Mouse (Mus musculus) thymus, adult 2 months (tissue): ENCODE data around the gene Theg. TPM values are rescaled to one million over a fixed set of nuclear protein-coding genes. Genes with fewer than 3 reads are reported as not detected.

Experiments
- DNase-seq: peaks from one replicate; pipeline ENCODE4 v3.0.0; 2021
- H3K27ac ChIP-seq: fragments of 200-500 bp; 2 replicates; pipeline ENCODE4 v1.5.1; 2012; ENCODE audit warnings: low read length, control low read depth; ENCODE audit not compliant: control insufficient read depth, insufficient read depth
- H3K27me3 ChIP-seq: fragments of 200-500 bp; 2 replicates; pipeline ENCODE4 v1.6.1; 2012; ENCODE audit warnings: mild to moderate bottlenecking, low read length, moderate library complexity, mixed read lengths; ENCODE audit not compliant: control insufficient read depth, insufficient read depth
- H3K36me3 ChIP-seq: fragments of 200-500 bp; 2 replicates; pipeline ENCODE4 v1.6.1; 2012; ENCODE audit warnings: mild to moderate bottlenecking, low read length, moderate library complexity; ENCODE audit not compliant: control insufficient read depth, insufficient read depth
- H3K4me1 ChIP-seq: fragments of 200-500 bp; replicated peaks from 2 replicates; pipeline ENCODE4 v1.6.1; 2012; ENCODE audit warnings: low read length; ENCODE audit not compliant: control insufficient read depth, insufficient read depth
- H3K4me3 ChIP-seq: fragments of 200-500 bp; 2 replicates; pipeline ENCODE4 v1.5.1; 2012; ENCODE audit warnings: mild to moderate bottlenecking, low read length, control low read depth, moderate library complexity; ENCODE audit not compliant: control insufficient read depth, insufficient read depth
- CTCF ChIP-seq: fragments of 200-500 bp; IDR thresholded peaks from 2 replicates; pipeline ENCODE4 v1.5.1; 2012; ENCODE audit warnings: mild to moderate bottlenecking, control low read depth, low read length, moderate library complexity, borderline replicate concordance; ENCODE audit not compliant: control insufficient read depth, poor library complexity, insufficient read depth; ENCODE audit errors: extremely low read depth
- POLR2A ChIP-seq: fragments of 200-500 bp; IDR thresholded peaks from 2 replicates; pipeline ENCODE4 v1.6.1; 2012; ENCODE audit warnings: mild to moderate bottlenecking, low read length, control low read depth, moderate library complexity; ENCODE audit not compliant: control insufficient read depth, poor library complexity, insufficient read depth; ENCODE audit errors: extremely low read depth
- WGBS: fragments of 180-500 bp; shearing (Covaris S2); methylation state at CpG from one replicate; pipeline ENCODE4 v1.1.7; 2018; 5-methylcytosine and 5-hydroxymethylcytosine counted together
- polyA plus RNA-seq: library from polyadenylated mRNA; depleted of rRNA; stranded (reverse); fragments of >200 nt; gene quantifications from 2 replicates; pipeline ENCODE4 v1.2.3, GENCODE M21; 2012

Theg gene
- polyA plus RNA-seq, 1 experiment, result not detected

DNA sequence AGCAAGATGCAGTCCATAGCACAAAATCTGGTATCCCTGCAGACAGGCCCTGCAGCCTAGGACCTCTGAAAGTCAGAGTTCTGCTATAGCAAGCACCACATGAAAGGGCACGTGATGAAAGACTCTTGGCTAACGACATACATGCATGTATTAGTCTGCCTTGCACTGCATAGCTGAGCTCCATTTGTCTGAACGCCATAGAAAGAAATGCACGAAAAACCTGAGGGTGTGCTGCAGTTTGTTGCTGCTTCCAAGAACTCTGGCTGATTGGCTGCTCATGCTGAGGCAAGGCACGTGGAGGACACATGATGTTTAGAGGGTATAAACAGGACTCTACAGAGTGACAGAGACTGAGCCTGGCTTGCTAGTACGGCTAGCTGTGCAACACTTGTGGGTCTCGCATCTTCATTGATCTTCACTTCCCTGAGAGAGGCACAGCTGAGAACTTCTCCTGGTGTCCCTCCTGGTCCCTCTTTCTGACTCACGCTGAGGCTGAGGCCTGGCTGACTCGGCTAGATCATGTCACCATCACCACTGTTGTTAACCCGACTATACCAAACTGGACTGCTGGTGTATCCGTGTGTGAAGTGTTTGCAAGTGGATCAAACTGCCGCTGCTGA lies 50.6 kb downstream of the Theg start:
- Histone ChIP-seq H3K4me3 (no peak overlapping the region), H3K4me1 (peaks cover 23% of the 10 kb centered on the region), H3K36me3 (no peaks in the 10 kb centered on the region; the same call in 1 of the 2 replicates), H3K27ac (no peak overlapping the region), H3K27me3 (no peaks in the 10 kb centered on the region)
- TF ChIP-seq CTCF, result no peak
- no peak for TF ChIP-seq POLR2A
- 88% methylated on average over 12 of the region's 12 CpGs for WGBS
- DNase-seq, result no peak

DNA sequence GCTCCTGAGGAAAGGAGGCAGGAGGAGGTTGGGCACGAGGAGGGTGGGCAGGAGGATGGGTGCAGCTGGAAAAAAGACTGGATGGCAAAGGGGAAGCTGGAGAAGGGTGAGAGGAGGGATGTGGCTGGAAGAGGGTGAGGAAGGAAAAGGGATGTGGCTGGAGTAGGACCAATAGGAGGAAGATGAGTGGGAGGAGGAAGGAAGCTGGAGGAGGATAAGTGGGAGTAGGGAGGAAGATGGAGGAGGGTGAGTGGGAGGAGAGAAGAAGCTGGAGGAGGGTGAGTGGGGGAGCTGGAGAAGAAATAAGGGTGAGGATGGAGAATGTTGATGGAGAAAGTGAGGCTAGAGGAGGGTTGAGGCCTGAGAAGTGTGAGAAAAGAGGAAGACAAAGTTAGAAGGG lies 51.7 kb downstream of the Theg start:
- TF ChIP-seq CTCF, result no peak
- Histone ChIP-seq H3K27me3 (no peaks in the 10 kb centered on the region), H3K4me3 (no peak overlapping the region), H3K4me1 (peaks cover 23% of the 10 kb centered on the region), H3K27ac (no peak overlapping the region), H3K36me3 (no peaks in the 10 kb centered on the region)
- WGBS, result 69% methylated on average over 1 of the region's 1 CpGs
- no peak for DNase-seq

GRCm38 (mm10) chr10:79534426-79534825 lies 52.7 kb downstream of the Theg start:
- 92% methylated on average over 2 of the region's 2 CpGs for WGBS
- H3K27me3 ChIP-seq, result no peaks in the 10 kb centered on the region
- H3K4me1 ChIP-seq, result peaks cover 23% of the 10 kb centered on the region
- H3K27ac ChIP-seq, result no peak overlapping the region
- H3K36me3 ChIP-seq, result no peaks in the 10 kb centered on the region
- DNase-seq, result no peak
- H3K4me3 ChIP-seq, result no peak overlapping the region
- TF ChIP-seq POLR2A, result no peak
- TF ChIP-seq CTCF, result no peak

DNA sequence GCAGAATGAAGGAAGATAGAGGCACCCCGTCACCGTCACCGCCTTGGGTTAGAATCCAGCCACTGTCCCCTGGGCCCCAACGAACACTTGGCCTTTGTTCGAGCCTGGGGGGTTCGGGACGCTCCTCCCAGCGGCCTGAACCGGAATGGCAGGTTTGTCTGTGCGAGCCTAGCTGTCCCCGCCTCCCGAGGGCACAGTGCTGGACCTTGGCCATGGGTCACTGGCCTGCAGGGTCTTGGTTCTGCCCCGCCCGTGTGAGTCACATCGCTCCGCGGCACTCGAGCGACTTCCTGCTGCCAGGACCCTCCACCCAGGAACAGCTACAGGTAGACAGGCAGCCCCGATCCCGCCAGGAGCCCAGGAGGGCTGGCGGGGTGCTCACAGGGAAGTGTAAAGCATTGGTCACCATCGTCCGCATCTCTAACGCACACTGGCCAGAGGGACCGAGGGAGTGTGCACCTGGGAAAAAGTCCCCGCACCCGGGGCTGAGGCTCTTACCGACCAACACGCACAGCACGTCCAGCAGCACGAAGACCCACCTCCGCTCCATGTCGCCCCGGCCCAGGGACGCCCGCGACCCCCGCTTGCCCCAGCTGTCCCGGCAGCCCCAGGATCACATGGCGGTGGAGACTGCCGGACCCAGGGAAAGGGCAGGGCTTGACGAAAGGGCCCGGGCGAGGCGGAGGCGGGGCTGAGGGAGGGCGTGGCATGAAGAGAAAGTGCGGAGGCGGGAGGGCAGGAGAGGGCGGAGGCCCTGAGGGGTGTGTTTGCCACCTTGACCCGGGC lies 53.8 kb downstream of the Theg start, which contains the start of gene Plpp2:
Plpp2 (minus strand) TSS at position 671 of the 786 bp plus-strand sequence.
- Histone ChIP-seq H3K4me1 (peaks cover 17% of the 10 kb centered on the region), H3K36me3 (no peaks in the 10 kb centered on the region), H3K4me3 (peak within 1 kb of the TSS; percentile 73), H3K27me3 (no peaks in the 10 kb centered on the region), H3K27ac (no peak within 1 kb of the TSS)
- WGBS, result 2% methylated on average over 52 of the region's 52 CpGs
- peak; percentile 65 for DNase-seq
- TF ChIP-seq CTCF (peak; percentile 47; the same call in 1 of the 2 replicates), POLR2A (no peak)

- TF ChIP-seq CTCF, result no peak
- no peak for TF ChIP-seq POLR2A
These were observed 54.5 kb downstream of the Theg start for GRCm38 (mm10) chr10:79532678-79533077.

GRCm38 (mm10) chr10:79531593-79531992 lies 55.5 kb downstream of the Theg start:
- no peaks in the 10 kb centered on the region for H3K36me3 ChIP-seq
- no peak overlapping the region for H3K4me3 ChIP-seq
- WGBS, result 91% methylated on average over 3 of the region's 3 CpGs
- H3K27me3 ChIP-seq, result no peaks in the 10 kb centered on the region
- no peak overlapping the region for H3K27ac ChIP-seq
- TF ChIP-seq CTCF (no peak), POLR2A (no peak)
- DNase-seq, result no peak
- H3K4me1 ChIP-seq, result peaks cover 17% of the 10 kb centered on the region

More at GRCm38 (mm10) chr10:79532678-79533077, 54.5 kb downstream of the Theg start:
- Histone ChIP-seq H3K4me1 (peaks cover 17% of the 10 kb centered on the region), H3K27ac (no peak overlapping the region), H3K36me3 (no peaks in the 10 kb centered on the region), H3K4me3 (peak overlapping the region; percentile 73; the same call in 1 of the 2 replicates), H3K27me3 (no peaks in the 10 kb centered on the region)
- 58% methylated on average over 3 of the region's 3 CpGs for WGBS
- DNase-seq, result no peak
